Mouse (Mus musculus): ENCODE data around the gene Arhgap45.

The Arhgap45 gene

DNA sequence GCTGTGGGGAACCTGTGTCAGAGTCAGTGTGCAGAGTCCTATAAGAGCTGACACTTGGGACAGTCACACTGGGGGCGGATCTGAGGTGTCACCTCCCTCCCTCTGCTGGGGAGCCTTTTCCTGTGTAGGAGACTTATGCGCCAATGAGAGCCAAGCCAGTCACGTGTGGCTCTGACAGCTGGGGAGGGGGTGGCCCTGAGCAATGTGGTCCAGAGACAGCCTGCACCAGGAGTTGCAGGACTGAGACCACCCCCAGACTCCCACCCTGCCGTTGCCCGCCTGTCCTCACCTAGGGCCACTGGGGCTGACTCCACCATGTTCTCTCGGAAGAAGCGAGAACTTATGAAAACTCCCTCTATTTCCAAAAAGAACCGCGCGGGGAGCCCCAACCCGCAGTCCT is at the start of gene Arhgap45:
Gene Arhgap45, plus strand, starts transcription at position 143 of the 400 bp plus-strand sequence.
- DNase-seq (ENCODE audit: low spot score) = no peak

DNA sequence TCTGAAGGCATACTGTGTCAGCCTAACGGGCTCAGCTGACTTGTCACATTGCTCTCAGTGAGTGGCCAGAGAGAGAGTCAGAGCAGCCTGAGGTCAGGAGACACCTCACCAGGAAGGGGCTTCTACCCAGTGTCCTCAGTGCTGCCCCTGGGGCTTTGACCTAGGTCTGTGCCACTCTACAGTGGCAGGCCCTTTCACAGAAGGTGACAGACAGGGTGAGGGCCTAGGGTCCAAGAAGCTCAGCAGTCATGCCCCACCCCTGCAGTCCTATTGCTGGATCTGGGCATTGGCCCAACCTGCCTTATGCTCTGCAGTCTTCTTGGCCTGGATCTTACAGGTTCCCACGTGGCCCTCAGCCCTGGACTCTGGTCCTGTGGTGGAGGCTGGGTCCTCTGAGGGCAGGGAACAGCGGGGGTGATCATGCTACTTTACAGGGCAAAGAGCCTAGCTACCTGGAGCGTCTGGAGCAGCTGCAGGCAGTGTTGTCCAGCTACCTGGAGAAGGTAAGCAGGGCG is 49.5 kb upstream of the Arhgap45 start:
- DNase-seq (ENCODE audit: low spot score) = no peak

DNA sequence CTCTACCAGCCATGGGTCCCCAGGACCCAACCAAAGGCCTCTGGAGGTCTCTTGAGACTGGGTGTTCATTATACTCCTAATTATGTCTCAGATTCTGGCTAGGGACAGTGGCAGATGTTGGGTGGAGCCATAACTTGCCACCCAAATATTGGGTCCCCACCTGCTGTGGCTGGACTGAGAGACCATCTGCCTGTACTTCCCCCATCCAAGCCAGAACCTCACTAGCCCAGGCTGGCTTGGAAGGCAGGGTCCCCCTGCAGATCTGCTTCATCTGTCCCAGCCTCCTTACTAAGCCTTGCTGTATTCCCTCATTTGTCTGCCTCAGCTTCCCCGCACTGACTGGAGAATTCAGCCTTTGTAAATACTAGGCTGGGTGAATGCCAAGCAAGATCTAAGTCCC is 48.3 kb upstream of the Arhgap45 start:
- no peak for DNase-seq (ENCODE audit: low spot score)

- no peak for DNase-seq (ENCODE audit: low spot score)
These were observed 47.3 kb upstream of the Arhgap45 start for GRCm38 (mm10) chr10:79969124-79969568.

DNA sequence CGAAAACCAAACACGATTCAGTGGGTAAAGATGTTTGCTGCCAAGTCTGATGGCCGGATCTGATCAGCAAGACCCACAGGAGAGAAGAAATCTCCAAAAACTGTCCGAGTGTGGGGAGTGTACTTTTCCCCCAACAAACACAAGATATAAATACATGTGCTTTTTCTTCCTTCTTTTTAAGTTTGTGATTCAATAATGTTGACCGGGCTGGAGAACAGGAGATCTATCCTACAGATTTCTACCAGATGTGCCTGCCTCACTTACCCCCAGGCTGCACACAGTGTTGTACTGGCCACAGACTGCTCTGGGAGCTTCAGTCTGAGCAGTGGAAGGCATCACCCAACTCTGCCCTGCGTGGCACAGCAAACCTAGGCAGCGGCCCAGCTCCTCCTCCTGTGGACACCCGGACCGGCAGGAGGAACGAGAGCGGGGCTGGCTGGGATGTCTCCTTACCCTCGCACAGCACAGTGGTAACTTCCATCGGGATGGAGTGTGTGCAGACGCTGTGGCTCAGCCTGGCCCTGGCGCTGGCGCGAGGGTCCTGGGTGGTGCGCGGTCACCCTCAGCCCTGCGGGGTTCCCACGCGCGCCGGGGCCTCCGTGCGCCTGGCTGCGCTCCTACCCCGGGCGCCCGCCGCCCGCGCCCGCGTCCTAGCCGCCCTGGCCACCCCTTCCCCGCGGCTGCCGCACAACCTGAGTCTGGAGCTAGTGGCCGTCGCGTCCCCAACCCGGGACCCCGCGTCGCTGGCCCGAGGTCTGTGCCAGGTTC is 45.9 kb upstream of the Arhgap45 start, which contains the start of gene Grin3b:
Gene Grin3b, plus strand, starts transcription at position 301 of the 768 bp plus-strand sequence.
- DNase-seq (ENCODE audit: low spot score) = no peak

- no peak for DNase-seq (ENCODE audit: low spot score)
These were observed 45.3 kb upstream of the Arhgap45 start for GRCm38 (mm10) chr10:79971183-79971497.

DNA sequence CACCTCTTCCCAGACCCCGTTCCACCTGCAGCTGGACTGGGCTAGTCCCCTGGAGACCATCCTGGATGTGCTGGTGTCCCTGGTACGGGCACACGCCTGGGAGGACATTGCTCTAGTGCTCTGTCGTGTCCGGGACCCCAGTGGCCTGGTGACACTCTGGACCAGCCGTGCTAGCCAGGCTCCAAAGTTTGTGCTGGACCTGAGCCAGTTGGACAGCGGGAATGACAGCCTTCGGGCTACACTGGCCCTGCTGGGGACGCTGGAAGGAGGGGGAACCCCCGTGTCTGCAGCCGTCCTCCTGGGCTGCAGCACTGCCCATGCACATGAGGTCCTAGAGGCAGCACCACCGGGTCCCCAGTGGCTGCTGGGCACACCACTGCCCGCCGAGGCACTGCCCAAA is 43.6 kb upstream of the Arhgap45 start:
- DNase-seq (ENCODE audit: low spot score) = no peak

DNA sequence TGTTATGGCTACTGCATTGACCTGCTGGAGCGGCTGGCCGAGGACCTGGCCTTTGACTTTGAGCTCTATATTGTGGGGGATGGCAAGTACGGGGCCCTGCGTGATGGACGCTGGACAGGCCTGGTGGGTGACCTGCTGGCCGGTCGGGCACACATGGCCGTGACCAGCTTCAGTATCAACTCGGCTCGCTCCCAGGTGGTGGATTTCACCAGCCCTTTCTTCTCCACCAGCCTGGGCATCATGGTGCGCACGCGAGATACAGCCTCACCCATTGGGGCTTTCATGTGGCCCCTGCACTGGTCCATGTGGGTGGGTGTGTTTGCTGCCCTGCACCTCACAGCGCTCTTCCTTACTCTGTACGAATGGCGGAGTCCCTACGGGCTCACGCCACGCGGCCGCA is 42.4 kb upstream of the Arhgap45 start:
- no peak for DNase-seq (ENCODE audit: low spot score)

- no peak for DNase-seq (ENCODE audit: low spot score)
These were observed 41.8 kb upstream of the Arhgap45 start for GRCm38 (mm10) chr10:79974668-79975067.

GRCm38 (mm10) chr10:79976071-79976721 is 40.3 kb upstream of the Arhgap45 start:
- DNase-seq (ENCODE audit: low spot score) = no peak

- DNase-seq (ENCODE audit: low spot score) = no peak
These were observed 39.7 kb upstream of the Arhgap45 start for GRCm38 (mm10) chr10:79976722-79977107.

DNA sequence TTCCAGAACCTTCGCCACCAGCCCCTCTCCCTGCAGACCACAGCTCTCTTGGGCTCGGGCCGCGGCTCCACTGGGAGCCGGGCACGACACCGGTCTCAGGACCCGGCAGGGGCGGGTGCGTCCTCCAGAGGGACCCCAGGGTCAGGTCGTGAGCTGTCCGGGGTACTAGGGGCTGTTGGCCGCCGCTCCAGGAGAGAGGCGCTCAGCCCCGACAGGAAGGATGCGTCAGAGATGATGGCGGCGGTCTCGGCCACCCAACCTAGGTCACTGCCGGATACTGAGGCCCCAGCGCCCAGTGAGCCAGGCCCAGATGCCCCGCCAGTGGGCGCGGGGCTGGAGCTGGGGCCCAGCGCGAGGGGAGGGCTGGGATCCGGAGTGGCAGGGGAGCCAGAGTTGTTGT is 39.1 kb upstream of the Arhgap45 start:
- DNase-seq (ENCODE audit: low spot score) = no peak

- no peak for DNase-seq (ENCODE audit: low spot score)
These were observed 38.4 kb upstream of the Arhgap45 start for GRCm38 (mm10) chr10:79978061-79978460.

- DNase-seq (ENCODE audit: low spot score) = no peak
These were observed 36.9 kb upstream of the Arhgap45 start for GRCm38 (mm10) chr10:79979401-79980155.

DNA sequence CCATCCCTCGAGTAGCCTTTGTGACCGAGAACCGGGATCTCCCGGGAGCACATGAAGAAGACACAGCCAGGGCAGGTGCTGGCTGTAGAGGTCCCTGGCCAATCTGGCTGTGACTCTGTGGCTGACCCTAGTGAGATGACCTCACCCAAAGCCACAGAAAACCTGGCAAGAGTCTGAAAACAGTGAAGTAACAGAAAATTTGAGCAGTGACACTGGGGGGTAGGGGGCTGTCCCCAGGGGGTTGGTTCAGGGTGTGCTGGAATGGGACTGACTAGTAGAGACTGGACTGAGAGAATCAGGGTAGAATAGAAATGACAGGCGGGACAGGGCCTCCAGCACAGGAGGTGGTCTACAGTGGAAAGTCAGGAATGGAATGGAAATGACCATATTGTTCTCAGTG is 33.2 kb upstream of the Arhgap45 start:
- DNase-seq (ENCODE audit: low spot score) = no peak

- DNase-seq (ENCODE audit: low spot score) = no peak
These were observed 32.8 kb upstream of the Arhgap45 start for GRCm38 (mm10) chr10:79983670-79984069.

GRCm38 (mm10) chr10:79984195-79984816 is 32.1 kb upstream of the Arhgap45 start, which contains the start of gene Tmem259:
TSS of gene Tmem259 (minus strand) at chr10:79984330.
- no peak for DNase-seq (ENCODE audit: low spot score)

DNA sequence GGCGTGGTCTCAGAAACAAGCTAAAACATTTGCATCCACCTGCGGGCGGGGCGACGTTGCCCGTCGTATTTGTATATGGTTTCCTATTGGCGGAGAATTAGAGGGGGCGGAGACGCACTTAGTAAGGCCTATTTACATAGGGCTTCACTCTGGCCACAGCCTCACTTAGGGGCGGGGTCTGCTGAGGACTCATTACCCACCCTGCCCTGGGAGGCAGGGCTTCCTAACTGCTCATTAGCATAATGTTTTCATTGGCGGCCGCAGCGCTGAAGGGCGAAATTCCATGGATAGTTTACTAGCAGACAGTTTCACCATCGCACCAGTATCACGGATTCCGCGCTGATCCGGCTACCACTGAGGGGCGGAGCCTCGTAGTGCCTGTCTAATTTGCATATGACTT is 31.6 kb upstream of the Arhgap45 start:
- DNase-seq (ENCODE audit: low spot score) = peak; percentile 97

GRCm38 (mm10) chr10:79985334-79986231 is 30.9 kb upstream of the Arhgap45 start:
- peak; percentile 72 for DNase-seq (ENCODE audit: low spot score)

DNA sequence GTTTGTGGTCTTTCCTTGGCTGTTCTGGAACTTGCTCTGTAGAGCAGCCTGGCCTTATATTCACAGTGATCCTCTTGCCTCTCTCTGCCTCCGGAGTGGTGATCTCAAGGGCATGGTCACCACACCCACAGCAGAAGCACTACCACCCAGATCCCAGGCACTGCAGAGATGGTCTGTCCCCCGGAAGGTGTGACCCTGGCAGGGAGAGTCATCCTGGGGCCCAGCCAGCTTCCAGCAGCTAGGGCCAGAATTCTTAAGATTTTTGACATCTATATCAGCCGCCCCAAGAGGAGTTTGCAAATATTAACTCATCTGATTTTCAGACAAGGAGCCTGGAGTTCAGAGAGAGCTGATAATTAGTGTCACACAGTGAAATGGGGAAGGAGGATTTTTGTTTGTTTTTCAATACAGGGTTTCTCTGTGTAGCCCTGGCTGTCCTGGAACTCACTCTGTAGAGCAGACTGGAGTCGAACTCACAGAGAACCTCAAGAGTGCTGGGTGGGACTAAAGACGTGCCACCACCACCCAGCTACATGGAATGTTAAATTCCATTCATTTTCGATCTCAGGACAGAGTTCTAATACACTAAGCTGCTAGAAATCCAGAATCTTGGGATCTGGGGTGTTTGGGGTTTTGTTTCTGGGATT is 30.1 kb upstream of the Arhgap45 start:
- DNase-seq (ENCODE audit: low spot score) = no peak

DNA sequence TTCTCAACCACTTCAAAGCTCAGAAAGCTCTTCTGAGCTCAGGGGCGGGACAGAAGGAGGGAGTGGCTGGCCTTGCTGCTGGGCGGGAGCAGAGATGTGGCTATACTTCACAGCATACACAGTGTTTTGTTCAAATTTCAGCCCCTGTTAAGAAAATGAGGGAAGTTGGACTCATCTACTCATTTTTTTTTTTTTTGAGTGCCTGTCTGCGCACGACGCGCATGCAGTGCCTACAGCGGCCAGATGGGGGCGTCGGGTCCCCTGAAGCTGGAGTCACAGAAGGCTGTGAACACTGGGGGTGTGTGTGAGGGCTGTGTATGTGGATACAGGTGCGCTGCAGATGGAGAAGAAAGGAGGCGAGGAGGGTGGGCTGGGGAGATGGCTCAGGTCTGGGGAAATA is 29.5 kb upstream of the Arhgap45 start:
- DNase-seq (ENCODE audit: low spot score) = peak; percentile 67
